ENCODE assay signal across 23 mouse cellular contexts in genomic region chr2:72045659-72046058, GRCm38 (mm10).
A peak's percentile ranks its signal among the peaks of the same experiment; 100 is the strongest.
DNase-seq lines count a peak whose midpoint lies in the region; ATAC-seq lines count a peak whose summit lies in the region.
"Had no signal": no experiment of that assay in that cellular context is flagged by ENCODE, and none has a peak within 500 bp of the region (broad histone marks: within the 10 kb centered on the region; RNA-seq: fewer than 3 reads in every experiment).

No protein-coding gene starts in this region.

- H3K27ac ChIP-seq in embryonic facial prominence, embryonic 14.5 days (replicated peaks; ENCODE audit: low read depth, low read length): no peak overlapping the region
- no peak overlapping the region for H3K27ac ChIP-seq in embryonic facial prominence, embryonic 10.5 days (replicated peaks)
- H3K27ac ChIP-seq in hindbrain, embryonic 16.5 days (ENCODE audit: low read depth, low read length): no peak overlapping the region
- H3K27ac ChIP-seq in hindbrain, embryonic 11.5 days (ENCODE audit: low read depth, low read length): no peak overlapping the region
- no peak overlapping the region for H3K27ac ChIP-seq in neural tube, embryonic 11.5 days (ENCODE audit: low read depth, low read length)
- H3K27ac ChIP-seq in neural tube, embryonic 15.5 days (replicated peaks): no peak overlapping the region
- no peak overlapping the region for H3K27ac ChIP-seq in neural tube, embryonic 14.5 days (ENCODE audit: low read depth, low read length)
- H3K27ac ChIP-seq: embryonic facial prominence, embryonic 15.5 days; forebrain, embryonic 10.5 days; gastrocnemius, adult 2 months; heart, embryonic 13.5 days had no signal

- H3K9me3 ChIP-seq in embryonic facial prominence, embryonic 14.5 days (ENCODE audit: control insufficient read depth, low read length): no peaks in the 10 kb centered on the region
- no peaks in the 10 kb centered on the region for H3K9me3 ChIP-seq in embryonic facial prominence, embryonic 10.5 days
- no peaks in the 10 kb centered on the region for H3K9me3 ChIP-seq in hindbrain, embryonic 16.5 days (ENCODE audit: control insufficient read depth, low read length)
- no peaks in the 10 kb centered on the region for H3K9me3 ChIP-seq in hindbrain, embryonic 11.5 days (ENCODE audit: control insufficient read depth, low read length)
- no peaks in the 10 kb centered on the region for H3K9me3 ChIP-seq in neural tube, embryonic 11.5 days (ENCODE audit: control insufficient read depth, low read length)
- no peaks in the 10 kb centered on the region for H3K9me3 ChIP-seq in neural tube, embryonic 15.5 days (replicated peaks)
- no peaks in the 10 kb centered on the region for H3K9me3 ChIP-seq in neural tube, embryonic 14.5 days (ENCODE audit: control insufficient read depth, low read length)
- H3K9me3 ChIP-seq: embryonic facial prominence, embryonic 15.5 days; forebrain, embryonic 10.5 days; G1E; heart, embryonic 13.5 days had no signal

- H3K36me3 ChIP-seq in embryonic facial prominence, embryonic 14.5 days (ENCODE audit: control insufficient read depth, insufficient read depth, low read length): no peaks in the 10 kb centered on the region
- no peaks in the 10 kb centered on the region for H3K36me3 ChIP-seq in embryonic facial prominence, embryonic 10.5 days (replicated peaks)
- H3K36me3 ChIP-seq in hindbrain, embryonic 16.5 days (ENCODE audit: control insufficient read depth, insufficient read depth, low read length): no peaks in the 10 kb centered on the region
- H3K36me3 ChIP-seq in hindbrain, embryonic 11.5 days (ENCODE audit: control insufficient read depth, insufficient read depth, low read length): no peaks in the 10 kb centered on the region
- no peaks in the 10 kb centered on the region for H3K36me3 ChIP-seq in neural tube, embryonic 11.5 days (ENCODE audit: control insufficient read depth, insufficient read depth, low read length)
- no peaks in the 10 kb centered on the region for H3K36me3 ChIP-seq in neural tube, embryonic 15.5 days
- no peaks in the 10 kb centered on the region for H3K36me3 ChIP-seq in neural tube, embryonic 14.5 days (ENCODE audit: control insufficient read depth, insufficient read depth, low read length)
- H3K36me3 ChIP-seq: embryonic facial prominence, embryonic 15.5 days; forebrain, embryonic 10.5 days; G1E; heart, embryonic 13.5 days had no signal

- no peak overlapping the region for H3K9ac ChIP-seq in embryonic facial prominence, embryonic 14.5 days (ENCODE audit: low read depth, low read length)
- H3K9ac ChIP-seq in hindbrain, embryonic 16.5 days (ENCODE audit: low read depth, low read length): no peak overlapping the region
- H3K9ac ChIP-seq in hindbrain, embryonic 11.5 days (ENCODE audit: low read depth, low read length): no peak overlapping the region
- H3K9ac ChIP-seq in neural tube, embryonic 11.5 days (ENCODE audit: low read length): no peak overlapping the region
- H3K9ac ChIP-seq in neural tube, embryonic 15.5 days (replicated peaks): no peak overlapping the region
- H3K9ac ChIP-seq in neural tube, embryonic 14.5 days (replicated peaks; ENCODE audit: low read depth, low read length): no peak overlapping the region
- H3K9ac ChIP-seq: embryonic facial prominence, embryonic 15.5 days; heart, embryonic 13.5 days had no signal

- DNase-seq in embryonic facial prominence, embryonic 14.5 days (ENCODE audit: low spot score): peak; percentile 50
- DNase-seq in embryonic facial prominence, embryonic 10.5 days (ENCODE audit: low spot score): no peak
- no peak for DNase-seq in hindbrain, embryonic 11.5 days (ENCODE audit: low spot score)
- DNase-seq in neural tube, embryonic 11.5 days (ENCODE audit: low spot score): peak; percentile 38
- no peak for DNase-seq in adrenal gland, postnatal 36 days
- DNase-seq: adrenal gland, postnatal 10 days; B cell, adult 2 months; cerebellum, adult 18-20 months; cerebellum, adult 9-11 months; cerebellum, postnatal 36 days; gastrocnemius, adult 2 months; gastrocnemius, postnatal 25 days; heart, postnatal 36 days had no signal

- H3K27me3 ChIP-seq in embryonic facial prominence, embryonic 14.5 days (replicated peaks; ENCODE audit: control insufficient read depth, insufficient read depth, low read length): no peaks in the 10 kb centered on the region
- H3K27me3 ChIP-seq in embryonic facial prominence, embryonic 10.5 days (replicated peaks; ENCODE audit: low read depth, poor library complexity, severe bottlenecking): no peaks in the 10 kb centered on the region
- no peaks in the 10 kb centered on the region for H3K27me3 ChIP-seq in hindbrain, embryonic 16.5 days (replicated peaks; ENCODE audit: control insufficient read depth, insufficient read depth, low read length)
- H3K27me3 ChIP-seq in hindbrain, embryonic 11.5 days (ENCODE audit: control insufficient read depth, insufficient read depth, low read length): no peaks in the 10 kb centered on the region
- no peaks in the 10 kb centered on the region for H3K27me3 ChIP-seq in neural tube, embryonic 11.5 days (ENCODE audit: control insufficient read depth, insufficient read depth, low read length)
- no peaks in the 10 kb centered on the region for H3K27me3 ChIP-seq in neural tube, embryonic 15.5 days (replicated peaks)
- H3K27me3 ChIP-seq in neural tube, embryonic 14.5 days (ENCODE audit: control insufficient read depth, insufficient read depth, low read length): no peaks in the 10 kb centered on the region
- H3K27me3 ChIP-seq: embryonic facial prominence, embryonic 15.5 days; heart, embryonic 13.5 days had no signal

- ATAC-seq in embryonic facial prominence, embryonic 14.5 days (ENCODE audit: low read depth): no peak
- peak; percentile 37; the same call in 1 of the 2 replicates for ATAC-seq in hindbrain, embryonic 16.5 days
- ATAC-seq in hindbrain, embryonic 11.5 days (ENCODE audit: low FRiP score): no peak
- ATAC-seq in neural tube, embryonic 11.5 days (ENCODE audit: insufficient read depth, low FRiP score, low TSS enrichment): no peak
- ATAC-seq in neural tube, embryonic 15.5 days (ENCODE audit: low FRiP score): no peak
- peak; percentile 60; the same call in 1 of the 2 replicates for ATAC-seq in neural tube, embryonic 14.5 days (ENCODE audit: low read depth)
- ATAC-seq: CD4-positive, CD25-positive, alpha-beta regulatory T cell, adult 4 months; forebrain, embryonic 14.5 days had no signal

- WGBS in embryonic facial prominence, embryonic 14.5 days: 57% methylated on average over 11 of the region's 11 CpGs
- 86% methylated on average over 11 of the region's 11 CpGs for WGBS in embryonic facial prominence, embryonic 10.5 days
- 48% methylated on average over 11 of the region's 11 CpGs for WGBS in hindbrain, embryonic 16.5 days
- WGBS in hindbrain, embryonic 11.5 days: 68% methylated on average over 11 of the region's 11 CpGs
- WGBS in neural tube, embryonic 11.5 days: 73% methylated on average over 11 of the region's 11 CpGs
- 37% methylated on average over 11 of the region's 11 CpGs for WGBS in neural tube, embryonic 15.5 days
- WGBS in neural tube, embryonic 14.5 days: 35% methylated on average over 11 of the region's 11 CpGs

- H3K4me1 ChIP-seq in embryonic facial prominence, embryonic 14.5 days (ENCODE audit: control insufficient read depth, insufficient read depth, low read length): peaks cover 6% of the 10 kb centered on the region; the same call in 1 of the 2 replicates
- peaks cover 5% of the 10 kb centered on the region; the same call in 1 of the 2 replicates for H3K4me1 ChIP-seq in embryonic facial prominence, embryonic 10.5 days
- H3K4me1 ChIP-seq in hindbrain, embryonic 16.5 days (ENCODE audit: control insufficient read depth, insufficient read depth, low read depth, low read length): peaks cover 4% of the 10 kb centered on the region
- no peaks in the 10 kb centered on the region for H3K4me1 ChIP-seq in hindbrain, embryonic 11.5 days (replicated peaks; ENCODE audit: control insufficient read depth, insufficient read depth, low read length)
- H3K4me1 ChIP-seq in neural tube, embryonic 11.5 days (ENCODE audit: control insufficient read depth, insufficient read depth, low read length): no peaks in the 10 kb centered on the region
- H3K4me1 ChIP-seq in neural tube, embryonic 15.5 days: peaks cover 16% of the 10 kb centered on the region
- peaks cover 6% of the 10 kb centered on the region; the same call in 1 of the 2 replicates for H3K4me1 ChIP-seq in neural tube, embryonic 14.5 days (ENCODE audit: control insufficient read depth, insufficient read depth, low read length)

- no peak overlapping the region for H3K4me3 ChIP-seq in embryonic facial prominence, embryonic 14.5 days (ENCODE audit: low read depth, low read length)
- H3K4me3 ChIP-seq in embryonic facial prominence, embryonic 10.5 days: no peak overlapping the region
- H3K4me3 ChIP-seq in hindbrain, embryonic 16.5 days (ENCODE audit: low read length): no peak overlapping the region
- H3K4me3 ChIP-seq in hindbrain, embryonic 11.5 days (ENCODE audit: low read depth, low read length): no peak overlapping the region
- H3K4me3 ChIP-seq in neural tube, embryonic 11.5 days (ENCODE audit: low read depth, low read length): no peak overlapping the region
- no peak overlapping the region for H3K4me3 ChIP-seq in neural tube, embryonic 15.5 days (replicated peaks)
- no peak overlapping the region for H3K4me3 ChIP-seq in neural tube, embryonic 14.5 days (ENCODE audit: low read depth, low read length)
- H3K4me3 ChIP-seq: embryonic facial prominence, embryonic 15.5 days; erythroblast, embryonic 14.5 days; forebrain, embryonic 10.5 days; gastrocnemius, adult 2 months; heart, embryonic 13.5 days had no signal

- no peak overlapping the region for H3K4me2 ChIP-seq in embryonic facial prominence, embryonic 14.5 days (ENCODE audit: low read depth, low read length)
- H3K4me2 ChIP-seq in hindbrain, embryonic 16.5 days (ENCODE audit: low read length): no peak overlapping the region
- no peak overlapping the region for H3K4me2 ChIP-seq in hindbrain, embryonic 11.5 days (replicated peaks; ENCODE audit: low read depth, low read length)
- no peak overlapping the region for H3K4me2 ChIP-seq in neural tube, embryonic 11.5 days (ENCODE audit: low read depth)
- no peak overlapping the region for H3K4me2 ChIP-seq in neural tube, embryonic 15.5 days
- H3K4me2 ChIP-seq in neural tube, embryonic 14.5 days (ENCODE audit: low read depth, low read length): no peak overlapping the region
- H3K4me2 ChIP-seq: embryonic facial prominence, embryonic 15.5 days; heart, embryonic 13.5 days had no signal

Comparison
In these comparisons a context has a peak if more than half of its experiments do, and no peak if none do; other contexts are left out.
1. ATAC-seq: peak in hindbrain, embryonic 16.5 days (single experiment) and neural tube, embryonic 14.5 days (single experiment); none in embryonic facial prominence, embryonic 14.5 days (single experiment), hindbrain, embryonic 11.5 days (single experiment), neural tube, embryonic 11.5 days (single experiment) and neural tube, embryonic 15.5 days (single experiment).
2. DNase-seq: peak in embryonic facial prominence, embryonic 14.5 days (single experiment) and neural tube, embryonic 11.5 days (single experiment); none in embryonic facial prominence, embryonic 10.5 days (single experiment), hindbrain, embryonic 11.5 days (single experiment) and adrenal gland, postnatal 36 days (0 of 2).